Mouse (Mus musculus) embryonic facial prominence, embryonic 10.5 days (tissue): Measurements from ENCODE around the gene Cd3eap. TPM values are rescaled to one million over a fixed set of nuclear protein-coding genes. Genes with fewer than 3 reads are reported as not detected.

Experiments
- DNase-seq: peaks from one replicate; pipeline ENCODE4 v3.0.0-alpha.2; 2017; ENCODE audit warnings: low spot score
- H3K27ac ChIP-seq: fragments of 300-500 bp; sonication (generic); replicated peaks from 2 replicates; pipeline ENCODE4 v1.5.1; 2016; ENCODE audit warnings: mild to moderate bottlenecking
- H3K27me3 ChIP-seq: fragments of 300-500 bp; sonication (generic); replicated peaks from 2 replicates; pipeline ENCODE4 v1.6.1; 2016; ENCODE audit warnings: low read depth, mild to moderate bottlenecking; ENCODE audit not compliant: poor library complexity, severe bottlenecking
- H3K36me3 ChIP-seq: fragments of 300-500 bp; sonication (generic); replicated peaks from 2 replicates; pipeline ENCODE4 v1.6.1; 2016; ENCODE audit warnings: mild to moderate bottlenecking, moderate library complexity
- H3K4me1 ChIP-seq: fragments of 300-500 bp; sonication (generic); 2 replicates; pipeline ENCODE4 v1.6.1; 2016
- H3K4me3 ChIP-seq: fragments of 300-500 bp; sonication (generic); 2 replicates; pipeline ENCODE4 v1.5.1; 2016; ENCODE audit warnings: mild to moderate bottlenecking, moderate library complexity
- H3K9me3 ChIP-seq: fragments of 300-500 bp; sonication (generic); 2 replicates; pipeline ENCODE4 v1.6.1; 2016; ENCODE audit warnings: mild to moderate bottlenecking
- WGBS: fragments of 180-500 bp; shearing (Covaris S2); methylation state at CpG from one replicate; pipeline ENCODE4 v1.1.7; 2016; 5-methylcytosine and 5-hydroxymethylcytosine counted together
- polyA plus RNA-seq: library from polyadenylated mRNA; unstranded; fragments of >200 nt; fragmentation: Nextera tagmentation; extraction: Ambion mirVana; gene quantifications from 2 replicates; pipeline ENCODE4 v1.2.1, GENCODE M21; 2016

Cd3eap gene
- 26.8 and 28.9 TPM in 2 replicates for polyA plus RNA-seq

DNA sequence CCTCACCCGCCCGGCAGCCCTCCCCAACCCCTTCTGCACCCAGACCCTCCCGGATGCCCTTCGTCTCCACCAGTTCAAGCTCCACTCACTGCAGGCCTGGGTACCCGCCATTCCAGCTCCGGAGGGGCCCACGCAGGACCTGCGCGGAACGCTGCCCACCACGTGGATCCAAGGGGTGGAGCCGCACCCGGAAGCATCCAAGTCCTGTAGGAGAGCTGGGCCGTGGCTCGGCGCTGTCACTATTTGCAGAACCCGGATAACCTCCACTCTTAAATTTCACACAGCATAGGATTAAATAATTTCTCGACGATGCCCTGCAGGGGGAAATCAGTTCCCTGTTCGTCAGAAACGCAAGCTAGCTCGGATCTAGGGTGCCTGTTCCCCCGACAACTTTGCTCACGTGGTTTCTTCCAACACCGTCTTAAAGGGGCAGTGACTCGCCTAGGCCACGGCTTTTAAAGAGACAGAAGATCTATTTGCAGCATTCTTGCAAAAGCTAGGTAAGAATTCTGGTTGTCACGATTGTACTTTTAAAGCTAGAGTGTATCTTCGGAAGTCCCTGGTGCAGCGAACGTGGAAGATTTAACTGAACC lies at the start of gene Cd3eap, which contains the start of gene Ppp1r13l:
Gene Cd3eap (minus strand): TSS at position 185 of the 593 bp plus-strand sequence.
Gene Ppp1r13l (plus strand): TSS at position 451 of the 593 bp plus-strand sequence.
- DNase-seq: peak; percentile 87
- WGBS: under 1% methylated on average over 31 of the region's 31 CpGs
- peaks cover 26% of the 10 kb centered on the region for H3K27me3 ChIP-seq
- H3K4me3 ChIP-seq: peak within 1 kb of the TSS; percentile 92
- H3K27ac ChIP-seq: peak within 1 kb of the TSS; percentile 93
- H3K36me3 ChIP-seq: peaks cover 36% of the 10 kb centered on the region
- H3K4me1 ChIP-seq: peaks cover 65% of the 10 kb centered on the region
- H3K9me3 ChIP-seq: no peaks in the 10 kb centered on the region

DNA sequence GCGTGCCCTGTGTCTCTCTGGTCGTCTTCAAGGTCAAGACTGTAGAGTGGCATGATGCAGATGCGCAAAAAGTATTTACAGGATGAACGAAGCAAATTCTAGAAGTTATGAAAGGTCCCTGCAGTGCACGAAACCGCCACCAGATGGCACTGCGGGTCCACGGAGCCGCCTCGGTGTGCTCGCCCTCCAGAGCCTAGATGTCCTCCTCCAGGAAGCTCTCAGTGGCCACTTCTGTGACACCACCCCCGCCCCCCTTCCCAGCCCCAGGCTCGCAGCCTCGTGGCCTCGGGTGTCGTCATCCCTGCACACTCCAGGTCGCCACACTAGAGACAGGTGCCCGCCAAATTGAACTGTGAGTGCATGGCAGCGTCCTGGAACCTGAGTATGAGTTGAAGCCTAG lies 46.1 kb upstream of the Cd3eap start:
- peaks cover 22% of the 10 kb centered on the region for H3K4me1 ChIP-seq
- peaks cover 67% of the 10 kb centered on the region for H3K27me3 ChIP-seq
- no peak overlapping the region for H3K27ac ChIP-seq
- H3K4me3 ChIP-seq: peak overlapping the region; percentile 38; the same call in 1 of the 2 replicates
- peak; percentile 89 for DNase-seq
- 3% methylated on average over 19 of the region's 19 CpGs for WGBS
- H3K36me3 ChIP-seq: no peaks in the 10 kb centered on the region
- peaks cover 9% of the 10 kb centered on the region for H3K9me3 ChIP-seq

GRCm38 (mm10) chr7:19404476-19404875 lies 45.2 kb upstream of the Cd3eap start, which contains the start of gene Ckm:
TSS of gene Ckm (plus strand) at chr7:19404776.
- 49% methylated on average over 7 of the region's 7 CpGs for WGBS
- Histone ChIP-seq H3K27ac (peak within 1 kb of the TSS; percentile 63), H3K9me3 (peaks cover 9% of the 10 kb centered on the region), H3K27me3 (peaks cover 76% of the 10 kb centered on the region), H3K36me3 (no peaks in the 10 kb centered on the region), H3K4me3 (peak within 1 kb of the TSS; percentile 78), H3K4me1 (peaks cover 20% of the 10 kb centered on the region)
- no peak for DNase-seq

DNA sequence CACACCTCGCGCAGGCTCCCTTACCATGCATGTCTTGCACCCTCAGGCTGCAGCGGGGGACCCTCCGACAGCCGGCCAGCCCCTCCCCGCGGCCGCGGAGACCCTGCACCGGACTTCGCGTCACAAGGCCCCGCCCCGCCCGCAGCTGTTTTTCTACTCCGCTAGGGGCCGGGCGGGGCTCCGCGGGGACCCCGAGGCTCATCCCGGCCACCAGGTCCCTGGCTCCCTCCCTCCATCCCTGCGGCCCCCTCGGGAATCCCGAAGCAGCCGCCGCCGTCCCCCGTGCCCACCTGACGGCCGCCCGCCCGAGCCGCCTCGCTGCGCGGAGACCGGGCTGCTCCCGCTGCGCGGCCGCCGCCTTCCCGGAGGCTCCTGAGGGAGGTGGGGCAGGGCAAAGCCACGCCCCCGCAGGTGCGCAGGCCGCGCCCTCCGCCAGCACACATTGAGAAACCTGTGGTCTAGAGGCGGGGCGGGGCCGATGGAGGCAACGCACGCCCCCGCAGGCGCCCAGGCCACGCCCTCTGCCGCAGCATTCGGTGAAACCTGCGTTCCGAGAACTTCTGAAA lies 44.5 kb upstream of the Cd3eap start, which contains the start of gene Klc3:
Gene Klc3 (minus strand): TSS at position 374 of the 566 bp plus-strand sequence.
- WGBS: under 1% methylated on average over 62 of the region's 62 CpGs
- peak within 1 kb of the TSS; percentile 78 for H3K4me3 ChIP-seq
- peak; percentile 75 for DNase-seq
- peaks cover 83% of the 10 kb centered on the region for H3K27me3 ChIP-seq
- H3K27ac ChIP-seq: peak within 1 kb of the TSS; percentile 63
- no peaks in the 10 kb centered on the region for H3K36me3 ChIP-seq
- peaks cover 9% of the 10 kb centered on the region for H3K9me3 ChIP-seq
- peaks cover 24% of the 10 kb centered on the region for H3K4me1 ChIP-seq

- 86% methylated on average over 9 of the region's 9 CpGs for WGBS
- Histone ChIP-seq H3K9me3 (peaks cover 9% of the 10 kb centered on the region), H3K36me3 (no peaks in the 10 kb centered on the region), H3K27ac (no peak overlapping the region), H3K27me3 (peaks cover 92% of the 10 kb centered on the region), H3K4me3 (peak overlapping the region; percentile 1; the same call in 1 of the 2 replicates), H3K4me1 (peaks cover 24% of the 10 kb centered on the region)
- no peak for DNase-seq
Observed at GRCm38 (mm10) chr7:19402535-19403112, 43.3 kb upstream of the Cd3eap start.

GRCm38 (mm10) chr7:19400946-19401345 lies 41.7 kb upstream of the Cd3eap start:
- H3K36me3 ChIP-seq: peaks cover 3% of the 10 kb centered on the region
- H3K4me3 ChIP-seq: no peak overlapping the region
- H3K9me3 ChIP-seq: peaks cover 9% of the 10 kb centered on the region
- H3K4me1 ChIP-seq: peaks cover 24% of the 10 kb centered on the region
- no peak for DNase-seq
- H3K27me3 ChIP-seq: peaks cover 80% of the 10 kb centered on the region
- H3K27ac ChIP-seq: no peak overlapping the region
- 77% methylated on average over 4 of the region's 4 CpGs for WGBS

DNA sequence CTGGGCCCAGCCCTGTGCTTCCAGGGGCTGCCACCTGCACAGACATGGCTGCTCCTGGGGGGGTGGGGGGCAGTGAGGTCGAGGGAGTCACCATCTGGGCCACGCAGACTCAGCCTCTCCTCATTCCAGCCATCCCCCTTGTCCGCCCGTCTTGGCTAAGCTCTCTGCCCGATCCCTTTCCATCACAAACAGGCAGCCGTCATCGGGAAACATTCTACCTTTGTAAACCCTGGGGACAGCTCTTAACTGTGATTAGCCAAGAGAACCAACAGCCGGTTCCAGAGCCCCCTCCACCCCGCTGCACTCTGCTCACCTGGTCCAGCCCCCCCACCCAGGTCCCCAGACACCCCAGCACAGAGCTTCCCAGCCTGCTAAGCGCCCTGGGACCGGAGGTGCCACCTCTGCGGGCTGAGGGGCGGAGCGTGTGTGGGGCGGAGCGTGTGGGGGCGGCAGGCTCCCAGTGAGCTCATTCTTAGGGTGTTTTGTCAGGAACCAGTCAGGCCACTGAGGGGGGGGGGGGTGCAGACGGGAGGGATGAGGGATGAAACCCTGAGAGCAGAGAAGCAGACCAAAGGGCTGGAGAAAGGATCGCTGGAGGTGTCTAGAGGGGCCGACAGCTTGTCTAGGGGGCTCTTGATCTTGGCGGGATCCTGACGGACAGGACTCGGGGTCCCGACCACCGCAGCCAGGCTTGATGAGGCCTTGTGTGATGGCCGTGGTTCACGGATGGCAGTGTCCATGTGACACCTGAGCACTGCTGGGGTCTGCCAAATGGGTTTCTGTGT lies 40.4 kb upstream of the Cd3eap start:
- Histone ChIP-seq H3K27ac (0 out of 2 replicates have a peak overlapping the region, but pooled peaks have one; percentile 10), H3K27me3 (peaks cover 67% of the 10 kb centered on the region), H3K9me3 (peaks cover 9% of the 10 kb centered on the region), H3K4me3 (peak overlapping the region; percentile 53), H3K4me1 (peaks cover 22% of the 10 kb centered on the region), H3K36me3 (peaks cover 16% of the 10 kb centered on the region)
- DNase-seq: peak; percentile 67
- 3% methylated on average over 27 of the region's 27 CpGs for WGBS

DNA sequence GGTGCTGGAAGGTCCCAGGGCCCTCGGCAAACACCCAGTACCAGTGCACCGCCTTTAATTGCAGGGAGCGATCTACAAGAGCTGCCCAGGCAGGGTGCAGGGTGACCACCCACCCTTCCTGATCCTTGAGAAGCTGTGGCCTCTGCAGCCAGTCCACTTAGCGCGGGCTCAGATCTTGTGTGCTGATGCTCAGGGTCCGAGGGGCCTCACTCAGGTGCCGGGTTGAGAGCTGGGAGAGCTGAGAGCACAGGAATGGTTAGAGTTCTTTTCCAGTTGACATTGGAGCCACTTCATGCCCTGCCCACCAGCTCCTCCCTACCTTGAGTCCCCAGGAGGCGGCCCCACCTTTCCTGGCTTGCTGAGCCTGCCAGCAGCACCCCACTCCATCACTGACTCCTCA lies 35.2 kb upstream of the Cd3eap start:
- 87% methylated on average over 8 of the region's 8 CpGs for WGBS
- Histone ChIP-seq H3K36me3 (peaks cover 68% of the 10 kb centered on the region), H3K27me3 (peaks cover 17% of the 10 kb centered on the region), H3K4me1 (peaks cover 6% of the 10 kb centered on the region), H3K4me3 (0 out of 2 replicates have a peak overlapping the region, but pooled peaks have one; percentile 1), H3K9me3 (no peaks in the 10 kb centered on the region), H3K27ac (no peak overlapping the region)
- DNase-seq: no peak

DNA sequence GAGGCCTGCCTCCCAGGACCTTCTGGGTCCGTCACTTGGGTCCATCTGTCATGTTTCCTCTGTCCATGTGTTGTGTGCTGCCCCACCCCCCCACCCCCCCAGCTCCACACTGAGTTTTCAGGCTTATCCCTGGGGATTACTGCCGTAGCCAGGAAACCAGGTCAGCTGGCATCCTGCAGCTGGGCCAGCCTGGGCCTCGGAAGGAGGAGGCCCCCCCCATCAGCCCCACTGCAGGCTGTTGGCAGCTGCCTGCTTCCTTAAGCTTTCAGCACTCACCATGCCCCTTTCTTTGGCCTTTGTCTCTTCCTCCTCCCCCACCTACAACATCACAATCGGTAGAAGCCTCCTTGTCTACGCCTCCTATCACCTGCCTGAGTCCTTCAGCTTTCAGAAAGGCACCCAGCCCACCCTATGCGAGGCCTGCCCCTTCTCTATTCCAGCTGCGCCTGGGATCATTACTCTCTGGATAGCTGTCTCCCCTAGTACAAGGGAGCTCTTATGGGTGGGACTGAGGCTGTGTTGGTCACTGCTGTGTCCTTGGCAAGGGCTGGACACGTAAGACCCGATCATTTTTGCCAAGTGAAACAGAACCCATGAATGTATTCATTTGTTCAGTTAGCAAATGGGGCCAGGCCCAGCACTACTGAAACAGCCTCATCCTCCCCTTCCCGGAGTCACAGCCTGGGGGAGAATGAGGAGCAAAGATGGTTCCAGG lies 29.6 kb upstream of the Cd3eap start:
- Histone ChIP-seq H3K4me1 (no peaks in the 10 kb centered on the region), H3K27ac (0 out of 2 replicates have a peak overlapping the region, but pooled peaks have one; percentile 5), H3K4me3 (no peak overlapping the region), H3K27me3 (no peaks in the 10 kb centered on the region), H3K9me3 (no peaks in the 10 kb centered on the region), H3K36me3 (peaks cover 100% of the 10 kb centered on the region)
- 81% methylated on average over 10 of the region's 10 CpGs for WGBS
- no peak for DNase-seq

DNA sequence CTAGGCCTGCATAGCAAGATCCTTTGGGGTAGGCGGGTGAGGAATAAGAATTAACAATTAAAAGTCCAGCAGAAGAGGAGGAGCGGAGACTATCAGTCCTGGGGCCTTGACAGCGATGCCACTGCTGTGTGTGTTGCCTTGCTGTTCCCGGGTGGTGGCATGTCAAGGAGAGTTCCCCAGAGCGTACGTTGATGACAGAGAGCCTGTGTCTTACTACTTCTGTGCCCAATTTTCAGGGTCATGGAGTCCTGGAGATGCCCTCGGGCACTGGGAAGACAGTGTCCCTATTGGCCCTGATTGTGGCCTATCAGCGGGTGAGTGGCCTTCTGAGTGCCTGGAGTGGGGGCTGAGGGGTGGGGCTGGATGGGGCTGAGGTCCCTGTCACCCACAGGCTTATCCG lies 24.4 kb upstream of the Cd3eap start:
- no peak for DNase-seq
- H3K4me3 ChIP-seq: peak overlapping the region; percentile 98; the same call in 1 of the 2 replicates
- H3K36me3 ChIP-seq: peaks cover 53% of the 10 kb centered on the region
- H3K4me1 ChIP-seq: peaks cover 15% of the 10 kb centered on the region
- 70% methylated on average over 9 of the region's 9 CpGs for WGBS
- H3K27me3 ChIP-seq: no peaks in the 10 kb centered on the region
- no peaks in the 10 kb centered on the region for H3K9me3 ChIP-seq
- no peak overlapping the region for H3K27ac ChIP-seq

DNA sequence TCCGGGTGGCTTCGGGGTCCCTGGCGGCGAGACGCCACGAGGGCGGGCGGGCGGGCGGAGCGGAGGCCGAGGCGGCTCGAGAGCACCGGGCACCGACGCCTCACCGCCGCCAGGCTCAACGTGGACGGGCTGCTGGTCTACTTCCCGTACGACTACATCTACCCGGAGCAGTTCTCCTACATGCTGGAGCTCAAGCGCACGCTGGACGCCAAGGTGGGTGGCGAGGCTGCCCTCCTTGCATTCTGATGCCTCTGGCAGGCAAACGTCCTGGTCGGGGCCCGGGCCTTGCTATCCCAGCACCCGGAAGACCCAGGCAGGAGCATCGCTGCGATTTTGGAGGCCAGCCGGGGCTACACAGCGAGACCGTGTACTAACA lies 22.9 kb upstream of the Cd3eap start:
- peak overlapping the region; percentile 84 for H3K27ac ChIP-seq
- peaks cover 15% of the 10 kb centered on the region for H3K4me1 ChIP-seq
- H3K36me3 ChIP-seq: peaks cover 48% of the 10 kb centered on the region
- H3K4me3 ChIP-seq: peak overlapping the region; percentile 98
- no peaks in the 10 kb centered on the region for H3K9me3 ChIP-seq
- under 1% methylated on average over 37 of the region's 37 CpGs for WGBS
- DNase-seq: no peak
- H3K27me3 ChIP-seq: no peaks in the 10 kb centered on the region
